Mouse (Mus musculus): ENCODE data around the gene Tprgl.

Gene Tprgl

DNA sequence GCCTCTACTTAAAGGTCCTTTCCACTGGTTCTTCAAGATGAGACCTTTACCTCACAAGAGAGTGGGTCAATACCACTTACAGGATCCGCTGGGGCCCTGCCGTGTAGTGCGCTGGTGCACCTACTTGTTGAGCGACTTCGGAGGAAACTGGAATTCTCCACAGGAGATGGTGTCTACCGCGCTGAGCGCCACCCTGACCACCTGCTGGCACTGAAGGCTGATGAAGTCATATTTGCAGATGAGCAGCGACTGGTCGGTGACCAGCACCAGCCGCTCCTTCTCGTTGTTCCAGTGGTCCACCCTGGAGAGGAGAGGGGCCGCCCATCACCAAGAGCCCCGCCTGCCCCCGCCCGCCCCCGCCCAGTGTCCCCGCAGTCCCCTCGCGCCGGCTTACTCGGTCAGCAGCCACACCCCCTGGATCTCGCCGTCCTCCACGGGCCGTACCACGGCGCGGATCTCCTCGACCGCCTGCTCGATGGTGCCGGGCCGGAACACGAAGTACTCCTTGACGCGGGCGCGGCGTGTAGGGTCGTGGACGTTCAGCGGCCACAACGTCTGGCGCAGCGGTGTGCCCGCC, 417 bp downstream of the Tprgl start:
- peak; percentile 31 for DNase-seq (ENCODE audit: low read depth, low spot score)

DNA sequence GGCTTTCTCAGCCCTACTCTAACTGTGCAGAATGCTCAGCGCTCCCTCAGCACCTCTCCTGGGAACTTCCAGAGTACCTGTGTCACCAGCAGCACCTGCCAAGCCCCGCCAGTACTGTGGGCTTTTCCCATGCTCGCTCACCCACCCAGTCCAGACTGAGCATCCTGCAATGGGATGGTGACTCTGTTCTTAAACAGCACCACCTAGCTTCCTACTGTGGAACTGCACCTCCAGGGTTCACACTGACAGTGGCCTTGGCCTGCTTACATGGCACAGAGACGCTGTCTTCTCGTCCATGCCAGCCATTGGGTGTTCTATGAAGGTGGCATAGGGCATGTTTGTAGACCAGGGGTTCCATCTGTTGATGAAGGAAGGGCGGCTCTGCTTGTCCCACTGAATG, 1.5 kb downstream of the Tprgl start:
- peak; percentile 86 for DNase-seq (ENCODE audit: low read depth, low spot score)

DNA sequence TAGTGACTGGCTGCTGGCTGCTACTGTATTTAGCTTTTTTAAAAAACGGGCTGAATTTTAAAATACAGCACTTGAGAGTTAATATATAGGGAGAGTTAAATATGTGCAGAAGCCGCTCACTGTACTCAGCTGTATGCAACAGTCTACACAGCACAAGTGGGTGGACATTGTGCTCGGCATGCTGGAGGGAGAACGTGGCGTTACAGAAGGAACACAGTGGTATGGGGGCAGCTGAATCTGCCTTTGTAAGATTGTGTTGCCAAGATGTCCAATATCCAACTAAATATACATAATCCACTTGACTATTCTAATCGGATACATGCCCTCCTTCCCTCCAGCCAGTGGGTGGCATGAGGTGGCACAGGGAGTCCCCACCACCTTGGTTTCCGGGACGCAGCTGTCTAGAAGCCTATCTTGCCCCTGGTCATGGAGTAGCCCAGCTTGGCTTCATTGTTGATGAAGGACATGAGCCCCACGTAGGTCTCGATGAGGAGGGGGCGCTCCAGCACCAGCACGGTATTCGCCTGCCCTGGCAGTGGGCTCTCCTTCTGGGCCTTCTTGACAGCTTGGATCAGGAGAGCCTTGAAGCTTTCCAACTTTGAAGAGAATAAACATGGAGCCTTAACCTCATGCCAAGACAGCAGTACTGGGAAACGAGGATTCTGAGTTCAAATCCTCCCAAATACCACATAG, 2.4 kb downstream of the Tprgl start:
- no peak for DNase-seq (ENCODE audit: low read depth, low spot score)

- no peak for DNase-seq (ENCODE audit: low read depth, low spot score)
These were observed 4.4 kb downstream of the Tprgl start for GRCm38 (mm10) chr4:154156050-154156449.

DNA sequence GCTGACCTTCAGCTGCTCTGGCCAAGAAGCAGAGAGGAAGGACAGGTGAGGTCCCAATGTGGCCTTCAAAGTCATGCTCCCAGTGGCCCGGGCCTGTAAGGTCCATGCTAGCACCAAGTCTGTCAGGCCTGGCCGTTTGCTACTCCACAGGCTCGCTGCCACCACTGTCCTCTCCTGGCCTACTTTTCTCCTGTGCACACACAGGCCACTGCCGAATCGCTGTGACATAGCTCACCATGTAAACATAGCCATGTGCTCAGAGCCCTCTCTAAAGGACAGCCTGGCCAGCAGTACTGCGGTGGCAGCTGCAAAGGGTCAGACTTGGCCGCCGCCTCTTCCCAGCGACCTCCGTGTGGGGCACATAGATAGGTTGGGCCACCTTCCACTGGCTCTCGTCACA, 6.4 kb downstream of the Tprgl start:
- DNase-seq (ENCODE audit: low read depth, low spot score), result no peak

GRCm38 (mm10) chr4:154146342-154146741, 14.1 kb downstream of the Tprgl start:
- DNase-seq (ENCODE audit: low read depth, low spot score), result no peak

- no peak for DNase-seq (ENCODE audit: low read depth, low spot score)
These were observed 15.8 kb downstream of the Tprgl start for GRCm38 (mm10) chr4:154144712-154145111.

- DNase-seq (ENCODE audit: low read depth, low spot score), result peak; percentile 76
These were observed 18.0 kb downstream of the Tprgl start, which contains the start of gene Wrap73 for GRCm38 (mm10) chr4:154142211-154143040. TSS of gene Wrap73 (plus strand) at chr4:154142372.

DNA sequence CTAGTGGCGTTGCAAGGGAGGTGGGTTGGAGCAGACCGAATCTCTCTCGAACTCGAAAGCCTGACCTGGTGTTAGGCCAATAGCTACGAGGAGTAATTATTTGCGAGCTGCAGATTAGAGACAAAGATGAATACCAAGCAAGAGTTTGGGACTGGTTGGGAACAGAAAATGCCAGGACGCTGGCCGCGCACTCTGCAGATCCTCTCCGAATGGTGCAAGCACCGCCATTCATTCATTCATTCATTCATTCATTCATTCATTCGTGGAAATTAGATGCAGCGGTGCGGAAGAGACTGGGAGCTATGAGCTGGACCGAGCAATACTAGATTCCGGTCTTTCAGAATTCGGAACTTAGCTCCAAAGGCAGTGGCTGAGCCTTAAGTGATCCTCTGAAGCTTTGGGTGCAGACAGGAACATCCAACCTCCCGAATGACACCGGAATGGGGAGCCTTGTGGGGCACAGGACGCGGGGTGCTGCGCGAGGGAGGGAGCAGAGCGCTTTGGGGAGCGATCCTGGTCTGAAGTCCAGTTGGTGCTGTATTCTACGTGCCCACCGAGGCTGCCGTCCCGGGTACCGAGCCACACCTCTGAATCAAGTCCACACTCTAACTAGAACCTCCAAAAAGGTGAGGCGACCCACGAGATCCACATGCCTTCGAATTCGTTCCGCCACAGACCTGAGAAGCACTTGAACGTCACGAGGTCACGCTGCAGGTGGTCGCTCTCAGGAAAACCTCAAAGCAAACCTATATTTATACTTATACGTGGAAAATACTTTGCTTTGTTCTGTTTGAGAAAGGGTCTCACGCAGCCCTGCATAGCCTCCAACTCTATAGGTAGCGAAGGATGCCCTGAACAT, 19.2 kb downstream of the Tprgl start:
- DNase-seq (ENCODE audit: low read depth, low spot score), result no peak

DNA sequence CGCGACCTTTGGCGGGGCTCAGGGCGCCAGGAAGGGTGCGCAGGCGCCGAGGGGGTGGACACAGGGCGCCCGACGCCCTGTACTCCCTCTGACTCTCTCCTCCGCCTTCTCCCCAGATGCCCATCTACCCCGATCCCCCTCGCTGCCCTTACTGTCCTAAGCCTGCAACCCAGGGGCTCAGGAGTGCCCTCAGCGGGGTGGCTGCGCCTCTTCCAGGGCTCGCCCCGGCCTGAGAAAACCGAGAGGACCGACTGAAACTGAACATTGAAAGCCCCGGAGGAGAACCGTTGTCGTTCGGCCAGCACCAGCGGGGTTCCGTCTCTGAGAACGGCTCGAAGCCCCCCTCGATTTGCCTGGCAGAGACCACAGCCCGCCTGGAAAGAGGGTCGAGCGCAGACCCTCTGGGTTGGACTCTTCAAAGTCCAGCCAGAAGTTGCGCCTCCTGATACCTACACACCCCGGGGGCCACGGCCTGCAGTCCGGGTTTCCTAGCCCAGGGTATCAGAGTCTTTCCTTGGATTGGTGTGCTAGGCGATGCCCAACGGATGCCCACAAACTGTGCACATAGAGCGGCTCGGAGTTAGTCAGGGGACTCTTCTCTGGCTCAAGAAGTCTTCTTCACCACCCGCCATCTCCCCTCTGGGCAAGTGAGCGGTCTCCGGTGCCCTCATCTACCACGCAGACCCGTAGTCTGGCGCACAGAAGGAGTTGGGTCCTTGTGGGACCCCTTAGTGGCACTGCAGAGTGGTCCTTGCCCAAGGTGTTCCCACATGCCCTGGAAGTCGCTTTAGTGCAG, 20.1 kb downstream of the Tprgl start:
- DNase-seq (ENCODE audit: low read depth, low spot score), result no peak

DNA sequence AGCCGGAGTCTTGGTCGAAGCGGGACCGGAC, 20.5 kb downstream of the Tprgl start, which contains the start of gene Trp73:
TSS of gene Trp73 (minus strand) at position 27 of the 31 bp plus-strand sequence.
- DNase-seq (ENCODE audit: low read depth, low spot score), result no peak

DNA sequence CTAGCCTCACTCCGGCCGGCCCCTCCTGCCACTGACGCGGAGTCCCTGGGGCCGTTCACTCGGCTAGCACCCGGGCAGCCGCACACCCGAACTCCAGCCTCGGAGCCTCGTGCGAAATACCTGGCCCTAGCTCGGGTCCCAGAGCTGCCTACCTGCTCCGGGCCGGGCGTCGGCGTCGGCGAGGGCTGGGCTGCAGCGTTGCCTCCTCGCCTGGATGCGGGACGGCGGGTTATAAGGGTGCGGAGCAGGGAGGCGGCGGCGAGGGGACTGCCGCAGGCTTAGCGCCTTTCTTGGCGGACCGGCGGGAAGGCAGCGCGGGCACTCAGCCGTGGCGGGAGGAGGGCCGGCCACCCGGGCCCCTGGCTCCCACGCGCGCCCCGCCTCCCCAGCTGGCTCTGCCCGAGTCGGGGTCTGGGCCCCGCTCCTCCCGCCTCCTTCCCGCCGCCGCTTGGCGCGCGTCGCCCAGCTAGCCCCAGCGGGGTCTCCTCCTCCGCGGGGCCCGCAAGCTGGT, 20.7 kb downstream of the Tprgl start:
- DNase-seq (ENCODE audit: low read depth, low spot score), result no peak

GRCm38 (mm10) chr4:154137139-154137538, 23.3 kb downstream of the Tprgl start:
- DNase-seq (ENCODE audit: low read depth, low spot score), result no peak

- no peak for DNase-seq (ENCODE audit: low read depth, low spot score)
These were observed 25.7 kb downstream of the Tprgl start for GRCm38 (mm10) chr4:154134803-154135202.

- DNase-seq (ENCODE audit: low read depth, low spot score), result no peak
These were observed 28.6 kb downstream of the Tprgl start for GRCm38 (mm10) chr4:154131894-154132293.

DNA sequence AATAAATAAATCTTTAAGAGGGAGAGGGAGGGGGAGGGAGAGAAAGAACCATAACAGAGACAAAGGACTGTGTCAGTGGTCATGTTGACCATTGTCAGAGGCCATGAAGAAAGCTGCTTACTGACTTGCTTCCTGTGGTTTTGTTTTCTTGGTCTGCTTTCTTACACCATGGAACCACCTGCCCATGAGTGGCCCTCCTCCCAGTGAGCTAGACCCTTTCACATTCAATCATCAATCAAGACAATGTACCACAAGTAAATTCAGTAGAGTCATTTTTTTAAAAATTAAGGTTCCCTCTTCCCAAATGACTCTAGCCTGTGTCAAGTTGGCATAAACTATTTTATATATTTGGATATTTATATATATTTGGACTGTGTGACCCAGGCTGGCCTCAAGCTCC, 30.5 kb downstream of the Tprgl start:
- no peak for DNase-seq (ENCODE audit: low read depth, low spot score)

GRCm38 (mm10) chr4:154127273-154127672, 33.2 kb downstream of the Tprgl start:
- no peak for DNase-seq (ENCODE audit: low read depth, low spot score)

DNA sequence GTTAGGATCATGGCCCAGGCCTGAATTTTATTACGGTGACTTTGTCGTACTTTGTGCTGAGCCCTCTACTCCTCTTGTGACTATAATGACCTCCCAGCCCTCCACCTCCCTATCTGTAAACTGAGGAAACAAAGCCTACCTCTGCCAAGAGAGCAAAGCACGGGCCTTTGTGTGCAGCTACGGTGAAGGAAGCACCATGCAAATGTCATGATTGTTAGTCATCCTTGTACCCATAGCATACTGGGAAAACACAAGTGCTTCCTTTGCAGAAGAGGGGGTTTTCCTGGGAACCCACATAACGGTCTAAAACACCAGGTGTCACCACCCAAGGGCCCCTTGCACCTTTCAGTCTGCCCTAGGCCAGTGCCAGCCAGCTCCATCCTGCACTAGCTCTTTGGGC, 35.3 kb downstream of the Tprgl start:
- DNase-seq (ENCODE audit: low read depth, low spot score), result no peak

- no peak for DNase-seq (ENCODE audit: low read depth, low spot score)
These were observed 36.9 kb downstream of the Tprgl start for GRCm38 (mm10) chr4:154123553-154123952.

DNA sequence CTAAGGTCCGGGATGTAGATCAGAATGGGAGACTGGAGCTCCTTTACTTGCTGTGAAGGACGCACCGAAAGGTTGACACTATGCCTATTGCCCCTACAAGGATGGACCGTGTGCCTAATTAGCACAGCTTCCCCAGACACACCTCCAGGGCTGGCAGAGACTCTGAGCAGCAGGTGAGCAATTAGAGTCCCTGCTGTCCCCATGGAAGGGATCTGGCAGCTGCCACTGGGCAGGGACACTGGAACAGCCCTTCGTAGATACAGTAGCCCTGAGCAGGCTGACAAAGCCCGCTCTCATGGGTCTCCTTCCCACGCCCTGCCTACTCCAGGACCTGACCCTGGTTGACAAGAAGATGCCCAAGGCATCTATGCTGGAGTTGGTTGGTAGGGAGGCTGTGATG, 38.1 kb downstream of the Tprgl start:
- DNase-seq (ENCODE audit: low read depth, low spot score), result no peak

DNA sequence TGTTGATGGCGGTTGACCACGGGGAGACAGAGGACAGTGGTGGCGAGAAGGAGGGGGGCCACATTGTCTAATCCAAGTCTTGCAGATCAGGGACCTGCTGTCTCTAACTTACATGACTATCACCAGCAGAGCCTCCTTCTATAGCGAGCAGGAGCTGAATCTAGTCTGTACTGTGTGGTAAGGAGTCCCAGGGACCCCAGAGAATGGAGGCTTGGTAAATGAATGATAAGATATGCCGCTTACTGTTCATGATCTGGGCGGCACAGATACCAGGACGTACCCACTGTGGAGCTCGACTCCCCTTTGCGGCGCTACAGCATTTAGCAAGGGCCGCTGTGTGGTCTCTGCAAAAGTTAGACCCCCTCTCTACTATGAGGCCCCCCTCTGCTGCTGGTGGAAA, 38.7 kb downstream of the Tprgl start:
- no peak for DNase-seq (ENCODE audit: low read depth, low spot score)
